Mouse (Mus musculus): ENCODE results near the gene Gm4187.
"Not testable (repeated sequence)": the region's sequence is repeated elsewhere in the genome, so short reads cannot be mapped to it uniquely, and the experiment has no call there.

Gm4187 gene

DNA sequence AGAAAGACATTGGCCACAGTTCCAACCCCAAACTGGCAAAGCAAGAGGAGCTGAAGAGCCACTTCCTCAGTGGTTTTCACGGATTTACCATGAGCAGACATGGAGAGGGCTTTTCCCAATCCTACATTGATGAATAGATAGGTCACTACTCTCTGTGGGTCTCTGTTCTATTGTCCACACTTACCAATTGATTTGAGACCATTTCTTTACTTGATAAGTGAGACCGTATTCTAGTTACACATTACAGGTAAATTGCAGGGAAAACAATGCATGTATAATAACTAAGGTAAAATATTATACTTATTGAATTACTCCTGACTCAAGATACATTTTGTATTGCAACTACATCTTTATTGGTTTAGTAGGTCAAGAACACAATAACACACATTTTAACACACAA, at the start of gene Gm4187:
TSS of gene Gm4187 (minus strand) at position 101 of the 400 bp plus-strand sequence.
- not testable (repeated sequence) for DNase-seq

DNA sequence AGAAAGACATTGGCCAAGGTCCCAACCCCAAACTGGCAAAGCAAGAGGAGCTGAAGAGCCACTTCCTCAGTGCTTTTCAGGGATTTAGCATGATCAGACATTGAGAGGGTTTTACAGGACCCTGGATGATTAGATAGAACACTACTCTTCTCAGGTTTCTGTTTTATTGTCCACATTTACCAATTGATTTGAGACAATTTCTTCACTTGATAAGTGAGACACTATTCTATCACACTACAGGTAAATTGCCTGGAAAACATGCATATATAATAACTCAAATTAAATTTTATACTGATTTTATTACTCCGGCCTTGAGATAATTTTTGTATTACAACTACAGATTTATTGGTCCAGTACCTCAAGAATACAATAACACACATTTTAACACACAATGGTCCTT, 41.4 kb upstream of the Gm4187 start, which contains the start of gene Gm8660:
TSS of gene Gm8660 (minus strand) at position 101 of the 400 bp plus-strand sequence.
- DNase-seq, result not testable (repeated sequence)
